Mouse (Mus musculus) ovary, postnatal 10 days (tissue): ENCODE measurements around the gene Dhrs11.
A peak's percentile ranks its signal among the peaks of the same experiment; 100 is the strongest.

Source experiments
- DNase-seq: peaks from one replicate; pipeline ENCODE4 v3.0.0; 2022; ENCODE audit warnings: low spot score

Dhrs11 gene

DNA sequence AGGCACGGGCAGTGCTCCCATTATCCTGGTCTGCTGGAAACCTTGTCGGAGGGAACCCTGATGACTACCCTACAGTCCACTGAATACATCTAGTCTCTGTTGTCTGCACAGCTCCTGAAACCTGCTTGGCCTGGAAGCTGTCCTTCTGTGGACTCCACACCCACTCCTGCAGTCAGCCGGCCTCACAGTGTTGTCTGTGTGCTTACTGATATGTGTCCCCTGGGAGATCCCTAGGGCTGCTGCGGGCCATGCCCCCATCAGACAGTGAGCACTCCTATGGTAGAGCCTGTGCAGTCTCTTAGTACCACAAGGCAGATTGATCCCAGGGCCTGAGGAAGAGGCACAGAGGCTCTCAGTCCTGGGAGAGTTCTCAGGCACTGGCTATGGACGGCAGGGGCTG, 6.3 kb downstream of the Dhrs11 start:
- DNase-seq = no peak

DNA sequence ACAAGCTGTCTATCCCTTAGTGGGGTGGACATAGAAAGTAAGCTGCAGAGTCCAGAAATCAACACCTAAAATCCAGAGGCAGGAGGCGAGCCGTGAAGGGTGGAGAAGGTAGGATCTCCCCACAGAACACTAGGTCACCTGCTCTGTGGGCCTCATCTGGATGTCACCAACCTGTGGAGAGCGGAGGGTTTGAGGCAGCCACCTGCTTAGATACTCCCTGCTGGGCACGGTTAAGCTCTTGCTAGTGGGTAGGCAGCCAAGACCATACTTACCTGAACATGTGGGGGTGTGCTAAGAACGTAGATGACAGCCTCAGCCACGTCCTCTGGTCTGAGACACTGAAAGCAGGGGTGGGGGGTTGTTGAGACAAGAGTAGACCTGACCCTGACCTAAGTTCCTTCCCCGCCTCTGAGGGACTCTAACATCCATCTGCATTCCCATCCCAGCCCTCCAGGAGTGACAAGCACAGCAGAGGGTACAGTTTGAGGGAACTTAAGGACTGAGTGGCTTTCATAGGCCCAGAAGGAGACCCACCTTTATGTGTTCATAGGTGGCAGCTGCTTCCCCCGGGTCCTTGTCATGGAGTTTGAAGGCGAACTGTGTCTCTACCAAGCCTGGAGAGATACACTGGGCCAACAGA, 7.5 kb downstream of the Dhrs11 start:
- DNase-seq = no peak

DNA sequence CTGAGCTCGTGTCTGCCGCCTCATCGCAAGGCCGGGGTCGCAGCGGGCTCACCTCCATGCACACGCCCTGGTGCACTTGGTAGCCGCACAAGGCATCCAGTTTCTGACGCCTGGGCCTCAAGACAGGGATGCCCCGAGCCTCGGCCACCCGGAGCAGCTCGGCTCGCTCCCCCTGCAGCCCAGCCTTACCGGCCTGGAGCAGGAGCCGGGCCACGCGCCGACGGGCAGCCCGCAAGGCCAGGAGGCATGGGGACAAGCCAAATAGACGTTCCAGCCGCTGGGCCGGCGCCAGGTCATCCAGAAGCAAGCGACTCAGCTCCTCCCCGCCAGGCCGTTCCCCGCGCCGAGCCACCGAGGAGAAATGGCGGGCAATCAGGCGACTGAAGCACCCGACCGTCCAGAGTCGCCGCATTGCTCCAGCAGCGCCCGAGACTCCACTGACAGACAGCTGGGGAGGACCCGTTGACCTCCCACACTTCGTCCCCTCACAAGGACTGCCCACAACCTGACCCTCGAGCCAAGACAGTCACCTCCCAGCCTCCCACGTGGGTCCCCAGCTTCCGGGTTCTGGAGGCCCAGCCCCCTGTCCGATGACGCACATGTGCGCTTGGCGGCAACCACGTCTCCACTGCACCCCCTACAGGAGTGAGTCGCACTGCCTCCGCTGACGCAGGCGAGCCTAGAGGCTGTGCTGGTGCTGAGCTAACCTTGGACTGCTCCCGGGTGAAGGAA, 9.7 kb downstream of the Dhrs11 start, which contains the start of gene Mrm1:
Mrm1 (minus strand) TSS at position 555 of the 732 bp plus-strand sequence.
- peak; percentile 77 for DNase-seq

DNA sequence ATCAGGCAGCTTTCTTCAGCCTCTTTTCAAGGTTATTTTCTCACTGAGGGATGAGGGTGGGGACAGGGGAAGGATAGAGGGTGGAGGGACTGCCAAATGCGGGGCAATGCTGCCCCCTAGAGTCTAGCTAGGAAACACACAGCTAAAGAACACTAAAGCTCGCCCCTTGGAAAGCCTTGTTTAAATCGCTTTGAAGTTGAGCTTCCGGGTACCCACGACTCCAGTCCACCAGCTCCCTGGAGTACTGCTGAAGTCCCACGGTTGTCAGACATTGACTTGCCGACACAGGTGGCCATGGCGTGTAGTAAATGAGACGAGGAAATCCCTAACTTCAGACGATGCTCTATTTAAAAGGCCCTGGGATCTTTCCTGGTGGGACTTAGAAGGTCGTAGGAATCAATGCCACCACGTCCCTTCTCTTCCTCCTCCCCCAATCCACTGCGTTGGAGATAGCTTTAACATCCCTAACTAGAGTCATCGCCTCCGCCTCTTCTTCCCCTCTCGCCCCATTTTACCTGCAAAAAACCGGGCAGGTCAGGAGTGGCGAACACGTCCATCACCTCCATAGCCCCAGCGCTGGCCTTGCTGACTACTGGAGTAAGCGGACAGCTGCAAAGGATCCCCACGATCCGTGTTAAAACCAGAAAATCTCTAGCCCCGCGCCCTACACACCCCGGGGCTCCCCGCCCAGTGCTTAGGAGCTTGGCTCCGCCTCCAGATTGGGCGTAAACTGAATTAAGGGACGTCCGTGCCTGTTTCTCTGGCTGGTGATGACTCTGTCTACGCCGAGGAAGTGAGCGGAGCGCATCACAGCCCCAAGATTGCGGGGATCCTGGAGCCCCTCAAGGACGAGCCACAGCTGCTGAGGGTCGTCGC, 10.5 kb downstream of the Dhrs11 start:
- DNase-seq = peak; percentile 35

DNA sequence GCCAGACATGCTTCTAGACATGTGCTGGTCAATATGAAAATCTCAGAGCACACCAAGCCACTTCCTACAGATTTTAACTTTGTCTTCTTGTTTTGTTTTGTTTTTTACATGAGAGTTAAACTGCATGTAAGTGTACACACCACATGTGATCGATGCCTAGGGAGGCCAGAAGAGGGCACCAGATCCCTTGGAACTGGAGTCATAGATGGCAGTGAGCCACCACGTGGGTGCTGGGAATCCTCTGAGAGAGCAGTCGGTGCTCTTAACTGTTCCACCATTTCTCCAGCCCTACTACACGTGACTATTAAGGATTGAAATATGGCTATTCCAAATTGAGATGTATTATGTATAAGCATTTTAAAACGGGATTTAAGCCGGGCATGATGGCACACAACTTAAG, 11.4 kb downstream of the Dhrs11 start:
- no peak for DNase-seq

DNA sequence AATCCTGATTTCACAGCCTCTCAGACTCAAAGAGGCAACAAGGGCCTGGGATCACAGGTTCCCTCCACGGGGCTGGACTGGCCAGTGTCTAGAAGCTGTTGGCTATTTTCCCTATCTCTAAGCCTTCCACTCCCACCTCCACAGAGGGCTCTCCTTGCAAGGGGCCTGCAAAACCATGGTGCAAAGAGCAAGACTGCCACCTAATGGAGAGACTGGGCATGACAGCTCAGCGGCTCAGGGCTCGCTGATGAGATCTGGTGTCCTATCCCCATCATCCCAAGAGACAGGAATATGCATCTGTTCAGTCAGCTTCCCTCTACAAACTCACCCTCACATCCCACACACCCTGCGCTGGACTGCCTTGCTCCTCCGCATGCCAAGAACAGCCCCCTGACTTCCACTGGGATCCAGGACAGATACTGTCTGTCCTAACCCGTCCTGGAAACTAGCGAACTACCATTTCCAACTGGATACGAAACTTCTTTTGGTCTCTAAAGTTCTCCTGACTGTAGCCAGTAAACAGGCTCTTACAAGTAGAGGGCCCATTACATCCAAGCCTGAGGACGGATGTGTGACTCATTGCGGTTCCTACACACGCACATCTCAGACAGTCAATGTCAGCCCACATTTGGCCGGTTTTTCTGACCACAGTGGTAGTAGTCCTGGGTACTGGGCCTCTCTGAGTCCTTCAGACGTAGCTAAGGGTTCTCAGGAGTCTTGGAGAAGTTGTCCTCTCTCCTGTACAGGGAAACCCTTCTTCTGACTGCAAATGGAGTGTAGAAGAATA, 14.9 kb downstream of the Dhrs11 start:
- DNase-seq = peak; percentile 49

DNA sequence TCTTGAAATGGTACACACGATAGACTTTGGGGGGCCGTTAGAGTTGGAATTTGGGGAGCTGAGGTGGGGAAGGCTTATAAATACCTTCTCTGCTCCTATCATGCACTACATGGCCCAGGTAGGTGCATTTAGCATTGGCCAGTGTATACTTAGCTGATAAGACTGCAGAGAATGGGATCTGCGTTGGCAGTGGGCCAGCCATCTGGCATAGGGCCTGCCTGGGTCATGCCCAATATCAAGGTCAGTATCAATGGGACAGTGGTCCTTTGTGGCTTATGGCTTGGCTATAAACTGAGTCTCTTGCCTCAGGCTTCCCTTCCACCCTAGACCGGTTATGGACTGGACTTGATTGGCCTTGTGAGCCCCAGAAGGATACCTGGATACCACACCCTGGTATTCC, 24.4 kb downstream of the Dhrs11 start:
- DNase-seq = no peak

DNA sequence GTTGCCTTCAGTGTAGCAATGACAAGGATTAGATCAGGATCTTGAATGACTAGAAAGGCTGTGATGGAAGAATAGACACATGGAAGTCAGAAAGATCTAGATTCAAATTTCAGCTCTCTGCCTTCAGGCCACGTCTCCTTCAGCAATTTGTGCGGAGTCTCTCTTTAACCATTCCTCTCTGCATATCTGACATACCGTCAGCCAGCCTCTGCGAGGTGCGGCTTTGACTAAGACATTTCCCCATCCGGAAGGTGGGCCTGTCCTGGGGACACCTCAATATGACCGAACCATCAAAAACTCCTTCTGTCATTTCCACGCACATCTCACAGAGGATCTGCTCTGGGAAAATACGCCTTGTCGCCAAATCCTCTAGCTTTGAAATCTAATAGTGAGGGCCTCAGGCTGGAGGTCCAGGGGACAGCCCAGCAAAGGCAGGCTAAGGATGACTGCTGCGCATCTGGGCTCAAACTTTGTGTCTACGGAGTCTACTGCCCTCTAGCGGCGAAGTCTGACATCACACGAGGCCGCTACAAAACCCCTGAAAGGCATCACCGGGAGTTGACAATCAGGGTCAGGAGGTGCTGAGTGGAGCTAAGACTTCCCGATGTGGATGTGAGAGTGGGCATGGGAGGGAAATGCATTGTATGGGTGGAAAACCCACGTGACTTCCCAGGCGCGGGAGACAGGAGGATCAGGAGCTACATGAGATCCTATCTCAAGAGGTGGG, 31.0 kb downstream of the Dhrs11 start:
- peak; percentile 46 for DNase-seq

DNA sequence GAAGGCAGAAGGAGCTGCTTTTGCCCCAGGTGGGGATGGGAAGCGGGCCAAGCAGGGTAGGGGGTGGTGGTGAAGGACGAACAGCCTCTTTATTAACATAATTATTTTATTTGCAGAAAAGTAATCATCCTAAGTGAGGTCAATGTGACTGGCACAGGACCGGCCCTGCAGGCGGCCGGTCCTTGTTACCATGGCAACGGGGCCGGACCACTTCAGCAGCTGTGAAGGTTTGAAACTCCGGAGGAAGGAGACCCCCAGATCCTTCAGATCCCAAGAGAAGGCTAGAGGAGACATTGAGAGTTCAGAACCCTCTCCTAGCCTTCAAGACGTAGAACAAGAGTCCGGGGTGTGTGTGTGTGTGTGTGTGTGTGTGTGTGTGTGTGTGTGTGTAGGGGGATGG, 31.8 kb downstream of the Dhrs11 start:
- no peak for DNase-seq

DNA sequence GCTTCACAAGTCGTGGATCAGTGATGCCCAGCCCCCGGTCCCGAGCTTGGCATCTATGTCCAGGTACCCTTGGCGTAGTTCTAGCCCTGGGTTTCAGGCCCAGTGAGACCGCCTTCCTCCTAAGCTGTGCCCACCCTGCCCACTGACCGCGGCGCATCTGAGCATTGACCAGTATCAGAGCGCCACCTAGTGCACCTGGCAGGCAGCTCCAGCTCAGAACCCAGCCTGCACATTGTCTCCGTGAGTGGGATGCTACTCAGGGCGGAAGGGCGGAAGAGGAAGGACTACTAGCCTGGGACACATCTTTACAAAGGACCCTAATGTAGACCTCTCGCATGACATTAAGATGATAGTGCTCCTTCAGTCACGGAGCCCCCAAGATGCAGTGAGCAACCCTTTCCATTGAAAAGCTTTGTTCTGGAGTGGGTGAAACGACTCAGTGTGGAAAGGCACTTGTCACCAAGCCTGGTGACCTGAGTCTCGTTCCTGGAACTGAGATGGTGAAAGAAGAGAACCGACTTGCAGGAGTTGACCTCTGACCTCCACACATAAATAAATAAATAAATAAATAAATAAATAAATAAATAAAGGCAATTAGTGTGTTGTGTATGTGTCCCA, 34.2 kb downstream of the Dhrs11 start:
- peak; percentile 36 for DNase-seq

DNA sequence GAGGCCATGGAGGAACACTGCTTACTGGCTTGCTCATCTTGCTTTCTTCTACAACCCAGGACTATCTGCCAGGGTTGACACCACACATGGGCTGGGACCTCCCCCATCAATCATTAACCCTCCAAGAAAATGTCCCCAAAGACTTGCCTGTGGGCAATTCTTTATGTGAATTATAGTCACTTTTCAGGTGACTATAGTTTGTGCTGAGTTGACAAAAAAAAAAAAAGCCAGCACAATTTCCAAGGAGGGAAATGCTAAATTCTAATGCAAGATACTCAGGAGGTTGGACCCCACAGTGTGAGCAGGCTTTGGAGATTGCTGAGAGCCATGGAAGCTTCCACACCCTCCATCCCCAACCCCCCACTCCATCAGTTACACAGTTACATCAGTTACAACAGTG, 35.2 kb downstream of the Dhrs11 start:
- no peak for DNase-seq

DNA sequence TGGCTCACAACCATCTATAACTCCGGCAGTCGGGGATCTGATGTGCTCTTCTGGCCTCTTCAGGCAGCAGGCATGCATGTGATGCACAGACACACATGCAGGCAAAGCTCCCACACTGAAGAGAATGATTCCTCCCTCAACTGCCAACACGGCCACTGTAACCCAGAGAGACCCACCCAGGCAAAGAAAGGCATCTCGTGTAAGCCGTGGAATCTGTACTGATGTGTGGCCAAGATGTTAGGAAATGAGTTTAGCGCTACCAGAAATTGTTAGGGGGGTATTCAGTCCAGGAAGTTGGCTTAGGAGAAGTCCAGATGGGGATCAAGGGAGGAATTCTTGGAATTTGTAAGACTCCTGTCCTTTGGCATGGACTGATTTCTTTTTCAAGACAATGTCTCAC, 38.4 kb downstream of the Dhrs11 start:
- DNase-seq = no peak

DNA sequence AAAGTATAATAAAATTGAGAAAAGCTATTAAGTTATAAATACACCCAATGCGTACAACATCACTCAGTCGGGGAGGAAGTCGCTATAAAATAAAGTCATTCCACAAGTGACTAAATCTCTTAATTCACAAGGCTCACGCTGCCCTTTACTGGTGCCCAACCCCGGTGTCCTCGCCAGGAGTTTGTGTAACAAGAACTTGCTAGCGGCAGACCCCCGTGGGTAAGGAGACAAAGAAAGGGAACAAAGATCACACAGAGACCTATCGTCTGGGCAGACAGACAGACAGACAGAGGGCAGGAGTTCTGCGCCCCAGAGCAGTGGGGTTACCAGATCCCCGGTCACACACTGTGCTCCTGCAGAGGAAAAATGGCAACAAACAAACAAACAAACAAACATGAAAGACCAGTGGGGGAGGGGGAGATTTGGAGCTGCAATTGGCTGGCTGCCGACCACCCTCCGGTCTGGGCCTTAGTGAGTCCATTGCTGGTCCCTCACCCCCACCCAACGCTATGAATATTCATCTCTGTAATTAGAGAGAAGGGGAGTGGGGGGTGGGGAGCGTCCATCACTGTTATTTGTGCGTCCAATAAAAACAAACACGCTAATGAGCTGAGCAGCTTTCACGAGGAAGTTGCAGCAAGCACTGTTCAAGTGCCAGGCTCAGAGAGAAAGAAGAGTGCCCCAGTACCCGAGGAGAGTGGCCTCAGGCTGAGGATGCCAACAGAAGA, 48.5 kb downstream of the Dhrs11 start:
- DNase-seq = no peak

DNA sequence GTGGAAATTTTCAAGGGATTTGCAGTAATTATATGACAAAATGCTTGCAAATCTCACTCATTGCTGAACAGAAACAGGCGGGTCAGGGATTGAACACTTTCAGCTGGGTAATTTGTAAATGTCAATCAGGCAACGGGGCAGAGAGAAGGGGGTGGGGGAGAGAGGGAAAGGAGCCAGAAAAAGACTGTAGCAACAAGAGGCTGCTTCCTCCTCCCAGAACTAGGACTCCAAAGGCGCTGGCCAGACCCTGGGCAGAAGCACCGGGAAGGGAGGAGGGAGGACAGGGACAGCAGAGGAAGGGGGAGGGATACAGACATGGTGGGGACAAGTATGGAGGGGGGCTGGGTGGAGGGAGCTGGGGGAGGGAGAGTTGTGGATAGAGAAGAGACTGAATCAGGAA, 53.2 kb downstream of the Dhrs11 start:
- DNase-seq = no peak

DNA sequence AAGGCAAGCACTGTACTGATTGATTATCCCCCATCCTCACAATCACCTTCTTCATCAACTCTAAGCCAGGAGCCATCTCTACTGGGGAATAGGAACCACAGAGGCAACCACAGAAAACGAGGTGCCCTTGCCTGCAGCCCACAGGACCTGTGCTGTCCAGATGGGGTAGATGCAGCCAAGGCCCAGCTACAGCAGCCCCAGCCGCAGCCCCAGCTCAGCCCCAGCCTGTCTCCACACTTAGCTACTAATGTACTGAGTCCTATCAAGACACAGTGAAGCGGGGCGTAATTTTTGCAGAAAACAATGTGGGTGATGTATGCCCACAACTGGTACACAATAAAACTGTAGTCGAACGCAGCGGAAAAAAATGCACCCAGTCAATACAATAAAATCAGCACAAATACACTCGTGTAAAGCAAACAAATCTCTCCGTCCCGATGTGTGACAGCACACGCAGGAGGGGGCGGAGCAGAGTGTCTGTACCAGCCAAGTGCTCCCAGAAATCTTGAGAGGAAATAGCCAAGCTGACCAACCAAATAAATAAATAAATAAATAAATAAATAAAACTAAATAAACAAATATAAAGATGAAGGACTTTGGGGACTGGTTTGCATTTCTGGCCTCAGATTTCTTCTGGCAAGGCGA, 53.8 kb downstream of the Dhrs11 start:
- DNase-seq = no peak
